Mouse (Mus musculus) stomach, postnatal 0 days (tissue): ENCODE data around the gene Slc13a5. TPM values are rescaled to one million over a fixed set of nuclear protein-coding genes. Genes with fewer than 3 reads are reported as not detected.

Experiments used
- ATAC-seq: fragments of 200-750 bp; cut with Nextera tagmentation; 2 replicates; pipeline ENCODE4 v1.8.0; 2017; ENCODE audit not compliant: low FRiP score, low TSS enrichment
- DNase-seq: peaks from one replicate; pipeline ENCODE4 v3.0.0-alpha.2; 2016; ENCODE audit warnings: low spot score
- H3K27ac ChIP-seq: fragments of 300-500 bp; sonication (generic); replicated peaks from 2 replicates; pipeline ENCODE4 v1.5.1; 2014; ENCODE audit warnings: mild to moderate bottlenecking, control low read depth
- H3K27me3 ChIP-seq: fragments of 300-500 bp; sonication (generic); 2 replicates; pipeline ENCODE4 v1.6.1; 2014; ENCODE audit warnings: low read length; ENCODE audit not compliant: control insufficient read depth, insufficient read depth
- H3K36me3 ChIP-seq: fragments of 300-500 bp; sonication (generic); 2 replicates; pipeline ENCODE4 v1.6.1; 2014; ENCODE audit warnings: low read length, mixed read lengths; ENCODE audit not compliant: control insufficient read depth, insufficient read depth
- H3K4me1 ChIP-seq: fragments of 300-500 bp; sonication (generic); replicated peaks from 2 replicates; pipeline ENCODE4 v1.6.1; 2014; ENCODE audit warnings: antibody characterized with exemption; ENCODE audit not compliant: control insufficient read depth, insufficient read depth
- H3K4me2 ChIP-seq: fragments of 300-500 bp; sonication (generic); replicated peaks from 2 replicates; pipeline ENCODE4 v1.6.1; 2014; ENCODE audit warnings: low read depth, mild to moderate bottlenecking, control low read depth, moderate library complexity
- H3K4me3 ChIP-seq: fragments of 300-500 bp; sonication (generic); 2 replicates; pipeline ENCODE4 v1.5.1; 2014; ENCODE audit warnings: low read depth, low read length, control low read depth
- H3K9ac ChIP-seq: fragments of 300-500 bp; sonication (generic); 2 replicates; pipeline ENCODE4 v1.6.1; 2014; ENCODE audit warnings: mild to moderate bottlenecking, low read length, control low read depth, mixed read lengths
- H3K9me3 ChIP-seq: fragments of 300-500 bp; sonication (generic); 2 replicates; pipeline ENCODE4 v1.6.1; 2016; ENCODE audit warnings: low read length; ENCODE audit not compliant: control insufficient read depth
- CTCF ChIP-seq: IDR thresholded peaks from 2 replicates; pipeline ENCODE4 v1.5.1; 2016; ENCODE audit warnings: antibody characterized with exemption, low read depth, mild to moderate bottlenecking, moderate library complexity
- EP300 ChIP-seq: optimal IDR thresholded peaks from 2 replicates; pipeline ENCODE3; 2016; ENCODE audit warnings: antibody characterized with exemption
- WGBS: fragments of 180-500 bp; shearing (Covaris S2); extraction: QIAGEN DNeasy Blood & Tissue Kit; methylation state at CpG from one replicate; pipeline ENCODE4 v1.1.7; 2014; 5-methylcytosine and 5-hydroxymethylcytosine counted together
- polyA plus RNA-seq: library from polyadenylated mRNA; unstranded; fragments of >200 nt; fragmentation: Nextera tagmentation; extraction: Ambion mirVana; gene quantifications from 2 replicates; pipeline ENCODE4 v1.2.1, GENCODE M21; 2015

Gene Slc13a5
- polyA plus RNA-seq, 1 experiment from 2014 or later = 0.06 TPM

DNA sequence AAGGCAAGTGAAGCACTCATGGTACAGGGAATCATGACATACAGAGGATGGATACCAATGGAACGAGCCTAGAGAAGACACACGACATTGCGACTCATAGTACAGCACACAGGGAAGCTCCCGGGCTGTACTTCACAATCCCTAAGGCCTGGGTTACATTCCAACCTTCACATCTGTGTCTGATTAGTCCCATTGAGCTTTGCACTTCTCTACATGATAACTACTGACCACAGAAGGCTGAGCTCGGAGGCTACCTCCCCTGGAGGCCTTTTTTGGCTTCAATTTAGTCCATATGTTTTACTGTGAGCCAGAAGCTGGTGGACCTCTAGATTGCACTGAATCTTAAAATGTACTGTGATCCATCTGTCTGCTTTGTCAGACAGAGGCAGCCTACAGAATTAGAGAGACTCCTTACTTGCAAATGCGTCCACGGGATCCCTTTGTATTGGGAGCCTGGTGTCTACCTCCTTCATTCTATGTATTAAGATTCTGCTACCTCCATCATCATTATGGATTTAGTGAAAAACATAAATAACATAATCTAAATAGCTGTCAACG, 21.7 kb downstream of the Slc13a5 start:
- TF ChIP-seq EP300 (no peak), CTCF (no peak)
- Histone ChIP-seq H3K4me1 (no peaks in the 10 kb centered on the region), H3K4me2 (no peak overlapping the region), H3K36me3 (no peaks in the 10 kb centered on the region), H3K9me3 (no peaks in the 10 kb centered on the region), H3K9ac (no peak overlapping the region), H3K27me3 (no peaks in the 10 kb centered on the region), H3K4me3 (no peak overlapping the region), H3K27ac (no peak overlapping the region)
- ATAC-seq (no peak), DNase-seq (no peak)
- 77% methylated on average over 8 of the region's 8 CpGs for WGBS

- H3K4me3 ChIP-seq = no peak overlapping the region
- WGBS = 72% methylated on average over 4 of the region's 4 CpGs
- no peaks in the 10 kb centered on the region for H3K27me3 ChIP-seq
- H3K4me1 ChIP-seq = no peaks in the 10 kb centered on the region
- TF ChIP-seq EP300 (no peak), CTCF (0 out of 2 replicates have a peak, but pooled peaks have one; percentile 18)
- H3K27ac ChIP-seq = no peak overlapping the region
- no peaks in the 10 kb centered on the region for H3K36me3 ChIP-seq
- ATAC-seq = no peak
- H3K9me3 ChIP-seq = no peaks in the 10 kb centered on the region
- no peak for DNase-seq
- H3K9ac ChIP-seq = no peak overlapping the region
- no peak overlapping the region for H3K4me2 ChIP-seq
Observed at GRCm38 (mm10) chr11:72240062-72240860, 26.8 kb downstream of the Slc13a5 start.

DNA sequence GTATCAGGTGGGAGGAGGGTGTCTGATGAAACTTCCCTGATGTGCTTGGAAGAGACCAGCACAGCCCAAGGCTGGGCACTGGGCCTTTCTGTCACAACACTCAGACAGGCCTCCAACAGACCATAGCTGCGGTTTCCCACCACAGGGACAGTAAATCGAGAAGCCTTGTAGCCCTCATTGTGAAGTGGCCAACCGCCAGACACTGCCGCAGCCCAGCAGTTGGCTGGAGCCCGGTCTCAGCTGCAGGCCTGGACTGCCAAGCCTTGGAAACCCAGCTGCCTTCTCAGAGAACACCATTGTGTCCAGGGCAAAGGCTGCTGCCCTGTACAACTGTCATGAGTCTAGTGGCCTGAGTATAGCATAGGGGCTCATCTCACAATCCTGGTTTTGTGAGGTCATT, 33.0 kb downstream of the Slc13a5 start:
- no peaks in the 10 kb centered on the region for H3K27me3 ChIP-seq

GRCm38 (mm10) chr11:72232991-72233390, 34.0 kb downstream of the Slc13a5 start:
- no peak for DNase-seq
- no peak for ATAC-seq
- TF ChIP-seq EP300 = no peak
- no peak for TF ChIP-seq CTCF

More for the DNA sequence above, 33.0 kb downstream of the Slc13a5 start:
- no peaks in the 10 kb centered on the region for H3K36me3 ChIP-seq
- H3K9ac ChIP-seq = no peak overlapping the region
- TF ChIP-seq CTCF (no peak), EP300 (no peak)
- DNase-seq (no peak), ATAC-seq (no peak)
- H3K4me1 ChIP-seq = no peaks in the 10 kb centered on the region
- no peak overlapping the region for H3K4me2 ChIP-seq
- 79% methylated on average over 5 of the region's 5 CpGs for WGBS
- no peak overlapping the region for H3K4me3 ChIP-seq
- no peaks in the 10 kb centered on the region for H3K9me3 ChIP-seq
- H3K27ac ChIP-seq = no peak overlapping the region

GRCm38 (mm10) chr11:72232068-72232467, 35.0 kb downstream of the Slc13a5 start:
- Histone ChIP-seq H3K4me1 (no peaks in the 10 kb centered on the region), H3K4me3 (no peak overlapping the region), H3K4me2 (no peak overlapping the region), H3K9ac (no peak overlapping the region), H3K9me3 (no peaks in the 10 kb centered on the region), H3K27ac (no peak overlapping the region), H3K27me3 (no peaks in the 10 kb centered on the region), H3K36me3 (no peaks in the 10 kb centered on the region)
- ATAC-seq = no peak
- WGBS = 83% methylated on average over 7 of the region's 7 CpGs
- no peak for TF ChIP-seq EP300
- TF ChIP-seq CTCF = no peak
- DNase-seq = no peak

More at GRCm38 (mm10) chr11:72232991-72233390, 34.0 kb downstream of the Slc13a5 start:
- no peak overlapping the region for H3K4me2 ChIP-seq
- H3K9me3 ChIP-seq = no peaks in the 10 kb centered on the region
- H3K4me1 ChIP-seq = no peaks in the 10 kb centered on the region
- no peaks in the 10 kb centered on the region for H3K27me3 ChIP-seq
- H3K36me3 ChIP-seq = no peaks in the 10 kb centered on the region
- H3K27ac ChIP-seq = no peak overlapping the region
- no peak overlapping the region for H3K9ac ChIP-seq
- H3K4me3 ChIP-seq = no peak overlapping the region
- WGBS = 73% methylated on average over 1 of the region's 1 CpGs

DNA sequence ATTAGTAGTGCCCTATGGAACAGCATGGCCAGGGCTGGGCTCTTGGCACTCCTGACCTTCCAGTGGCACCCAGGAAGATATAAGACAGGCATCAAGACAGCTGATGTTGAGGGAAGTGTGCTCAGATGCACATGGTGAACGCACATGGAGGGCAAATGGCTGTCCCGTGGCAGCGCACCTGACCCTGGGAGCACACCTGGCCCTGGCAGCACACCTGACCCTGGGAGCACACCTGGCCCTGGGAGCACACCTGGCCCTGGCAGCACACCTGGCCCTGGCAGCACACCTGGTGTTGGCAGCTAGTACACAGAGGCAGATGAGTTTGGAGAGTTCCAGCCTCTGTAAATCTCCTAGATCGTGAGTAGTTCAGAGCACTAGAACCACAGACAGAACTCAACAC, 38.5 kb downstream of the Slc13a5 start:
- Histone ChIP-seq H3K27ac (no peak overlapping the region), H3K4me3 (no peak overlapping the region), H3K4me2 (no peak overlapping the region), H3K36me3 (no peaks in the 10 kb centered on the region), H3K27me3 (no peaks in the 10 kb centered on the region), H3K9me3 (no peaks in the 10 kb centered on the region), H3K9ac (no peak overlapping the region), H3K4me1 (no peaks in the 10 kb centered on the region)
- DNase-seq (no peak), ATAC-seq (no peak)
- WGBS = 88% methylated on average over 4 of the region's 4 CpGs
- TF ChIP-seq EP300 = no peak
- TF ChIP-seq CTCF = no peak
